ENCODE assay signal across 8 mouse cellular contexts in genomic region chr2:137117321-137117690, GRCm38 (mm10). TPM values are rescaled to one million over a fixed set of nuclear protein-coding genes. Genes with fewer than 3 reads are reported as not detected.
A peak's percentile ranks its signal among the peaks of the same experiment; 100 is the strongest.
DNase-seq lines count a peak whose midpoint lies in the region; ATAC-seq lines count a peak whose summit lies in the region.

No protein-coding gene starts in this region.

- peak overlapping the region; percentile 69 for H3K4me3 ChIP-seq in hindbrain, embryonic 13.5 days

- peak overlapping the region; percentile 95 for H3K4me2 ChIP-seq in hindbrain, embryonic 13.5 days

- peaks cover 45% of the 10 kb centered on the region for H3K4me1 ChIP-seq in hindbrain, embryonic 13.5 days (replicated peaks)

- ATAC-seq in hindbrain, embryonic 13.5 days (ENCODE audit: low FRiP score), result peak; percentile 59

- under 1% methylated on average over 33 of the region's 33 CpGs for WGBS in hindbrain, embryonic 13.5 days

- no peaks in the 10 kb centered on the region for H3K9me3 ChIP-seq in hindbrain, embryonic 13.5 days

- H3K27ac ChIP-seq in hindbrain, embryonic 13.5 days, result peak overlapping the region; percentile 88

- H3K36me3 ChIP-seq in hindbrain, embryonic 13.5 days, result no peaks in the 10 kb centered on the region

- H3K9ac ChIP-seq in hindbrain, embryonic 13.5 days, result peak overlapping the region; percentile 86

- peaks cover 26% of the 10 kb centered on the region for H3K27me3 ChIP-seq in hindbrain, embryonic 13.5 days

- peak; percentile 61 for DNase-seq in WW6 (ENCODE audit: low read depth, low spot score)
- DNase-seq in cerebellum, postnatal 14 days, result peak; percentile 70 to 77
- DNase-seq in frontal cortex, postnatal 36 days (ENCODE audit: low spot score in 2 of 2), result peak; percentile 41 to 56
- DNase-seq in layer of hippocampus, postnatal 36 days, result peak; percentile 61 to 68
- DNase-seq in lung, postnatal 25 days (ENCODE audit: low spot score), result peak; percentile 89
- peak; percentile 89 for DNase-seq in retina, embryonic 14.5 days (ENCODE audit: low spot score)
- DNase-seq in urinary bladder, adult 2 months (ENCODE audit: low spot score), result peak; percentile 83

RNA-seq across cellular contexts. Expression of gene Jag1, which starts 0.9 kb away (rescaled TPM):
- polyA plus RNA-seq in hindbrain, embryonic 13.5 days (2015; fragmentation: Nextera tagmentation; extraction: Ambion mirVana), result 16.3 and 17.7 TPM in 2 replicates
- total RNA-seq in layer of hippocampus, postnatal 36 days (2021), result 10 to 100 TPM in 1 of 2 experiments, 1 to 10 TPM in 1; 9.5 to 12.3 TPM
- 8.1 and 20.0 TPM in 2 replicates for polyA plus RNA-seq in urinary bladder, adult 2 months (2012; rRNA removed)

Comparison
In these comparisons a context has a peak if more than half of its experiments do, and no peak if none do; other contexts are left out.
1. Peak in every context shown above with its lines: DNase-seq, ATAC-seq, H3K4me3 ChIP-seq and H3K27ac ChIP-seq.